Mouse (Mus musculus) kidney, postnatal 25 days (tissue): ENCODE measurements at regions not wholly inside any gene's neighbourhood (a gene's known extent, or its start where the extent isn't known, plus 50 kb on each side); places are given as distances from the start of the nearest gene placed in this dataset.

ENCODE experiments used
- DNase-seq, 2 experiments: peaks; one replicate each; pipeline ENCODE4 v3.0.0; 2021; ENCODE audit warnings: mixed read lengths in 2 of 2

GRCm38 (mm10) chr3:70384235-70384634 lies 376.8 kb downstream of the Otol1 start:
- DNase-seq = no peak

GRCm38 (mm10) chr3:70385961-70386360 lies 378.5 kb downstream of the Otol1 start:
- DNase-seq = no peak

- no peak for DNase-seq
Measured at GRCm38 (mm10) chr3:70401187-70401586, 393.8 kb downstream of the Otol1 start.

GRCm38 (mm10) chr3:70406571-70406970 lies 399.2 kb downstream of the Otol1 start:
- DNase-seq = peak in 1 of 2 experiments; percentile 5

GRCm38 (mm10) chr3:70418273-70418672 lies 410.9 kb downstream of the Otol1 start:
- no peak for DNase-seq

- no peak for DNase-seq
Measured at GRCm38 (mm10) chr3:70422016-70422415, 414.6 kb downstream of the Otol1 start.

GRCm38 (mm10) chr3:70422669-70423068 lies 415.3 kb downstream of the Otol1 start:
- no peak for DNase-seq

- no peak for DNase-seq
Measured at GRCm38 (mm10) chr3:70436671-70437070, 429.3 kb downstream of the Otol1 start.

GRCm38 (mm10) chr3:70457181-70457847 lies 449.9 kb downstream of the Otol1 start:
- DNase-seq = no peak

GRCm38 (mm10) chr3:70460811-70461210 lies 453.4 kb downstream of the Otol1 start:
- DNase-seq = no peak

GRCm38 (mm10) chr3:70463221-70463620 lies 455.8 kb downstream of the Otol1 start:
- no peak for DNase-seq

GRCm38 (mm10) chr3:70482521-70482920 lies 475.1 kb downstream of the Otol1 start:
- DNase-seq = peak; percentile 12 to 31

GRCm38 (mm10) chr3:70483066-70483743 lies 475.8 kb downstream of the Otol1 start:
- no peak for DNase-seq

GRCm38 (mm10) chr3:70496431-70496830 lies 489.0 kb downstream of the Otol1 start:
- DNase-seq = no peak

GRCm38 (mm10) chr3:70500245-70500858 lies 492.9 kb downstream of the Otol1 start:
- no peak for DNase-seq

- DNase-seq = no peak
Measured at GRCm38 (mm10) chr3:70500991-70501961, 493.9 kb downstream of the Otol1 start.

GRCm38 (mm10) chr3:70533593-70534321 lies 526.3 kb downstream of the Otol1 start:
- DNase-seq = no peak

- no peak for DNase-seq
Measured at GRCm38 (mm10) chr3:70535084-70535483, 527.7 kb downstream of the Otol1 start.

- DNase-seq = no peak
Measured at GRCm38 (mm10) chr3:70543911-70544310, 536.5 kb downstream of the Otol1 start.

- no peak for DNase-seq
Measured at GRCm38 (mm10) chr3:70557821-70558220, 550.4 kb downstream of the Otol1 start.

- DNase-seq = no peak
Measured at GRCm38 (mm10) chr3:70566140-70566857, 558.9 kb downstream of the Otol1 start.
